Mouse (Mus musculus) kidney, embryonic 16.5 days (tissue): ENCODE measurements around the gene Eps8. TPM values are rescaled to one million over a fixed set of nuclear protein-coding genes. Genes with fewer than 3 reads are reported as not detected.

ENCODE experiments used
- ATAC-seq: fragments of 200-750 bp; cut with Nextera tagmentation; 2 replicates; pipeline ENCODE4 v1.8.0; 2017; ENCODE audit warnings: moderate TSS enrichment; ENCODE audit not compliant: low FRiP score, low TSS enrichment
- H3K27ac ChIP-seq: fragments of 300-500 bp; sonication (generic); 2 replicates; pipeline ENCODE4 v1.5.1; 2014; ENCODE audit warnings: low read length
- H3K27me3 ChIP-seq: fragments of 300-500 bp; sonication (generic); 2 replicates; pipeline ENCODE4 v1.6.1; 2014; ENCODE audit warnings: low read length, control low read depth, mixed read lengths; ENCODE audit not compliant: insufficient read depth
- H3K36me3 ChIP-seq: fragments of 300-500 bp; sonication (generic); 2 replicates; pipeline ENCODE4 v1.6.1; 2014; ENCODE audit warnings: low read length, control low read depth, mixed read lengths; ENCODE audit not compliant: insufficient read depth
- H3K4me1 ChIP-seq: fragments of 300-500 bp; sonication (generic); 2 replicates; pipeline ENCODE4 v1.6.1; 2014; ENCODE audit warnings: low read length, control low read depth, mixed read lengths; ENCODE audit not compliant: insufficient read depth
- H3K4me2 ChIP-seq: fragments of 300-500 bp; sonication (generic); replicated peaks from 2 replicates; pipeline ENCODE4 v1.6.1; 2014; ENCODE audit warnings: low read depth, low read length
- H3K4me3 ChIP-seq: fragments of 300-500 bp; sonication (generic); 2 replicates; pipeline ENCODE4 v1.5.1; 2014; ENCODE audit warnings: mild to moderate bottlenecking, low read length
- H3K9ac ChIP-seq: fragments of 300-500 bp; sonication (generic); replicated peaks from 2 replicates; pipeline ENCODE4 v1.6.1; 2014; ENCODE audit warnings: low read length
- H3K9me3 ChIP-seq: fragments of 300-500 bp; sonication (generic); 2 replicates; pipeline ENCODE4 v1.6.1; 2016; ENCODE audit warnings: low read length, control low read depth
- WGBS: fragments of 180-500 bp; shearing (Covaris S2); extraction: QIAGEN DNeasy Blood & Tissue Kit; methylation state at CpG from one replicate; pipeline ENCODE4 v1.1.7; 2014; 5-methylcytosine and 5-hydroxymethylcytosine counted together
- polyA plus RNA-seq: library from polyadenylated mRNA; unstranded; fragments of >200 nt; fragmentation: Nextera tagmentation; extraction: Ambion mirVana; gene quantifications from 2 replicates; pipeline ENCODE4 v1.2.1, GENCODE M21; 2015

Gene Eps8
- polyA plus RNA-seq, 1 experiment from 2014 or later = 43.0 TPM

GRCm38 (mm10) chr6:137503462-137503861 lies 151.2 kb downstream of the Eps8 start:
- H3K9me3 ChIP-seq = no peaks in the 10 kb centered on the region
- no peaks in the 10 kb centered on the region for H3K36me3 ChIP-seq
- no peak overlapping the region for H3K27ac ChIP-seq
- ATAC-seq = no peak
- no peak overlapping the region for H3K4me3 ChIP-seq
- 80% methylated on average over 8 of the region's 8 CpGs for WGBS
- H3K4me1 ChIP-seq = peaks cover 3% of the 10 kb centered on the region; the same call in 1 of the 2 replicates
- no peak overlapping the region for H3K4me2 ChIP-seq
- H3K27me3 ChIP-seq = no peaks in the 10 kb centered on the region
- no peak overlapping the region for H3K9ac ChIP-seq

- H3K9me3 ChIP-seq = no peaks in the 10 kb centered on the region
- H3K36me3 ChIP-seq = no peaks in the 10 kb centered on the region
- ATAC-seq = no peak
- no peak overlapping the region for H3K27ac ChIP-seq
- H3K4me1 ChIP-seq = peaks cover 3% of the 10 kb centered on the region; the same call in 1 of the 2 replicates
- 89% methylated on average over 7 of the region's 7 CpGs for WGBS
- no peak overlapping the region for H3K4me3 ChIP-seq
- no peak overlapping the region for H3K9ac ChIP-seq
- H3K4me2 ChIP-seq = no peak overlapping the region
- no peaks in the 10 kb centered on the region for H3K27me3 ChIP-seq
Measured at GRCm38 (mm10) chr6:137503009-137503408, 151.7 kb downstream of the Eps8 start.

- H3K36me3 ChIP-seq = no peaks in the 10 kb centered on the region
- no peaks in the 10 kb centered on the region for H3K27me3 ChIP-seq
- H3K4me2 ChIP-seq = no peak overlapping the region
- no peak overlapping the region for H3K4me3 ChIP-seq
- no peak for ATAC-seq
- no peak overlapping the region for H3K9ac ChIP-seq
- 73% methylated on average over 6 of the region's 6 CpGs for WGBS
- no peak overlapping the region for H3K27ac ChIP-seq
- peaks cover 3% of the 10 kb centered on the region; the same call in 1 of the 2 replicates for H3K4me1 ChIP-seq
- no peaks in the 10 kb centered on the region for H3K9me3 ChIP-seq
Measured at GRCm38 (mm10) chr6:137498781-137499180, 155.9 kb downstream of the Eps8 start.

- no peak overlapping the region for H3K4me3 ChIP-seq
- H3K9me3 ChIP-seq = no peaks in the 10 kb centered on the region
- no peaks in the 10 kb centered on the region for H3K27me3 ChIP-seq
- no peak overlapping the region for H3K27ac ChIP-seq
- no peak overlapping the region for H3K9ac ChIP-seq
- H3K36me3 ChIP-seq = no peaks in the 10 kb centered on the region
- 88% methylated on average over 8 of the region's 8 CpGs for WGBS
- H3K4me2 ChIP-seq = no peak overlapping the region
- no peaks in the 10 kb centered on the region for H3K4me1 ChIP-seq
- no peak for ATAC-seq
Measured at GRCm38 (mm10) chr6:137497208-137497835, 157.4 kb downstream of the Eps8 start.

GRCm38 (mm10) chr6:137496562-137496961 lies 158.1 kb downstream of the Eps8 start:
- WGBS = 93% methylated on average over 2 of the region's 2 CpGs
- Histone ChIP-seq H3K9ac (no peak overlapping the region), H3K4me3 (no peak overlapping the region), H3K27ac (no peak overlapping the region), H3K4me2 (no peak overlapping the region), H3K27me3 (no peaks in the 10 kb centered on the region), H3K4me1 (no peaks in the 10 kb centered on the region), H3K9me3 (no peaks in the 10 kb centered on the region), H3K36me3 (no peaks in the 10 kb centered on the region)
- no peak for ATAC-seq

- ATAC-seq = no peak
- Histone ChIP-seq H3K4me1 (no peaks in the 10 kb centered on the region), H3K9me3 (no peaks in the 10 kb centered on the region), H3K36me3 (no peaks in the 10 kb centered on the region), H3K4me3 (no peak overlapping the region), H3K4me2 (no peak overlapping the region), H3K27ac (no peak overlapping the region), H3K9ac (no peak overlapping the region), H3K27me3 (no peaks in the 10 kb centered on the region)
- 75% methylated on average over 6 of the region's 6 CpGs for WGBS
Measured at GRCm38 (mm10) chr6:137495233-137495632, 159.4 kb downstream of the Eps8 start.

GRCm38 (mm10) chr6:137494801-137495200 lies 159.9 kb downstream of the Eps8 start:
- no peaks in the 10 kb centered on the region for H3K36me3 ChIP-seq
- WGBS = 78% methylated on average over 1 of the region's 1 CpGs
- no peaks in the 10 kb centered on the region for H3K27me3 ChIP-seq
- no peak for ATAC-seq
- H3K9ac ChIP-seq = no peak overlapping the region
- H3K4me3 ChIP-seq = no peak overlapping the region
- H3K27ac ChIP-seq = no peak overlapping the region
- H3K4me2 ChIP-seq = no peak overlapping the region
- no peaks in the 10 kb centered on the region for H3K9me3 ChIP-seq
- no peaks in the 10 kb centered on the region for H3K4me1 ChIP-seq

- Histone ChIP-seq H3K9ac (no peak overlapping the region), H3K4me1 (no peaks in the 10 kb centered on the region), H3K36me3 (no peaks in the 10 kb centered on the region), H3K27ac (no peak overlapping the region), H3K9me3 (no peaks in the 10 kb centered on the region), H3K27me3 (no peaks in the 10 kb centered on the region), H3K4me2 (no peak overlapping the region), H3K4me3 (no peak overlapping the region)
- ATAC-seq = no peak
Measured at GRCm38 (mm10) chr6:137494136-137494475, 160.6 kb downstream of the Eps8 start.

GRCm38 (mm10) chr6:137493211-137494135 lies 161.2 kb downstream of the Eps8 start:
- Histone ChIP-seq H3K4me3 (no peak overlapping the region), H3K27ac (no peak overlapping the region), H3K27me3 (no peaks in the 10 kb centered on the region), H3K4me2 (no peak overlapping the region), H3K9me3 (no peaks in the 10 kb centered on the region), H3K4me1 (no peaks in the 10 kb centered on the region), H3K9ac (no peak overlapping the region), H3K36me3 (no peaks in the 10 kb centered on the region)
- no peak for ATAC-seq
- WGBS = 88% methylated on average over 17 of the region's 17 CpGs

- ATAC-seq = peak; percentile 46; the same call in 1 of the 2 replicates
- Histone ChIP-seq H3K4me3 (no peak overlapping the region), H3K9me3 (no peaks in the 10 kb centered on the region), H3K36me3 (no peaks in the 10 kb centered on the region), H3K27ac (no peak overlapping the region), H3K27me3 (no peaks in the 10 kb centered on the region), H3K4me1 (no peaks in the 10 kb centered on the region), H3K4me2 (no peak overlapping the region), H3K9ac (no peak overlapping the region)
- 86% methylated on average over 4 of the region's 4 CpGs for WGBS
Measured at GRCm38 (mm10) chr6:137492582-137492981, 162.1 kb downstream of the Eps8 start.
